Mouse (Mus musculus) forebrain, postnatal 0 days (tissue): ENCODE data around the gene Pax1. TPM values are rescaled to one million over a fixed set of nuclear protein-coding genes. Genes with fewer than 3 reads are reported as not detected.

Source experiments
- ATAC-seq: fragments of 200-750 bp; cut with Nextera tagmentation; 2 replicates; pipeline ENCODE4 v1.8.0; 2017; ENCODE audit warnings: mild to moderate bottlenecking, moderate library complexity
- DNase-seq: peaks from one replicate; pipeline ENCODE4 v3.0.0-alpha.2; 2015
- H3K27ac ChIP-seq: fragments of 300-500 bp; sonication (generic); 2 replicates; pipeline ENCODE4 v1.5.1; 2014; ENCODE audit warnings: low read depth, mild to moderate bottlenecking, antibody characterized with exemption, low read length, moderate library complexity, mixed read lengths
- H3K27me3 ChIP-seq: fragments of 300-500 bp; sonication (generic); 2 replicates; pipeline ENCODE4 v1.6.1; 2014; ENCODE audit warnings: mild to moderate bottlenecking, low read length, mixed read lengths; ENCODE audit not compliant: insufficient read depth
- H3K36me3 ChIP-seq: fragments of 300-500 bp; sonication (generic); 2 replicates; pipeline ENCODE4 v1.6.1; 2014; ENCODE audit warnings: mild to moderate bottlenecking, moderate library complexity; ENCODE audit not compliant: insufficient read depth
- H3K4me1 ChIP-seq: fragments of 300-500 bp; sonication (generic); 2 replicates; pipeline ENCODE4 v1.6.1; 2014; ENCODE audit warnings: antibody characterized with exemption; ENCODE audit not compliant: insufficient read depth
- H3K4me2 ChIP-seq: fragments of 300-500 bp; sonication (generic); 2 replicates; pipeline ENCODE4 v1.6.1; 2014; ENCODE audit warnings: low read depth, mild to moderate bottlenecking, moderate library complexity
- H3K4me3 ChIP-seq: fragments of 300-500 bp; sonication (generic); 2 replicates; pipeline ENCODE4 v1.5.1; 2014; ENCODE audit warnings: low read depth, low read length, mixed read lengths
- H3K9ac ChIP-seq: fragments of 300-500 bp; sonication (generic); 2 replicates; pipeline ENCODE4 v1.6.1; 2014; ENCODE audit warnings: mild to moderate bottlenecking
- H3K9me3 ChIP-seq: fragments of 300-500 bp; sonication (generic); 2 replicates; pipeline ENCODE4 v1.6.1; 2016; ENCODE audit warnings: low read length
- CTCF ChIP-seq: sonication (generic); IDR thresholded peaks from 2 replicates; pipeline ENCODE4 v1.5.1; 2016; ENCODE audit warnings: antibody characterized with exemption, control low read depth, low read depth
- WGBS: fragments of 180-500 bp; shearing (Covaris S2); extraction: QIAGEN DNeasy Blood & Tissue Kit; methylation state at CpG from one replicate; pipeline ENCODE4 v1.1.7; 2014; 5-methylcytosine and 5-hydroxymethylcytosine counted together
- polyA plus RNA-seq: library from polyadenylated mRNA; unstranded; fragments of >200 nt; fragmentation: Nextera tagmentation; extraction: Ambion mirVana; gene quantifications from 2 replicates; pipeline ENCODE4 v1.2.1, GENCODE M21; 2015
- total RNA-seq: library from RNA; depleted of rRNA; stranded (reverse); fragments of >200 nt; gene quantifications from 2 replicates; pipeline ENCODE4 v1.2.3, GENCODE M21; 2014; rRNA removed

The Pax1 gene
- total and polyA plus RNA-seq, 2 experiments from 2014 or later: 0.19 TPM; not detected in 1

DNA sequence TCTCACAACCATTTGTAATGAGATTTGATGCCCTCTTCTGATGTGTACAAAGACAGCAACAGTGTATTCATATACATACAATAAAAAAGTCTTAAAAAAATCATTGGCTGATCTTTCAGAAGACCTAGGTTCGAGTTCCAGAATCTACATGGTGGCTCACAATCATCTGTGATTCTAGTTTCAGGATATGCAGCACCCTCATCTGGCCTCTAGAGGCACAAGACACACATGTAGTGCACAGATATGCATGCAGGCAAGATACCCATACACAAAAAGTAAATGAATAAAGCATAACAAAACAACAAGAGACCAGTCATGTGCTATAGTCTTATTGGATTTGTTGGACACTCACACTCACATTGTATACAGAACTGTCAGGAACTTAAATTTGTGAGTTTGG, 47.6 kb downstream of the Pax1 start:
- Histone ChIP-seq H3K4me1 (no peaks in the 10 kb centered on the region), H3K9me3 (no peaks in the 10 kb centered on the region), H3K27me3 (no peaks in the 10 kb centered on the region), H3K9ac (no peak overlapping the region), H3K36me3 (no peaks in the 10 kb centered on the region), H3K4me2 (no peak overlapping the region), H3K4me3 (no peak overlapping the region), H3K27ac (no peak overlapping the region)
- 65% methylated on average over 1 of the region's 1 CpGs for WGBS
- DNase-seq (no peak), ATAC-seq (no peak)
- TF ChIP-seq CTCF: 0 out of 2 replicates have a peak, but pooled peaks have one; percentile 6

DNA sequence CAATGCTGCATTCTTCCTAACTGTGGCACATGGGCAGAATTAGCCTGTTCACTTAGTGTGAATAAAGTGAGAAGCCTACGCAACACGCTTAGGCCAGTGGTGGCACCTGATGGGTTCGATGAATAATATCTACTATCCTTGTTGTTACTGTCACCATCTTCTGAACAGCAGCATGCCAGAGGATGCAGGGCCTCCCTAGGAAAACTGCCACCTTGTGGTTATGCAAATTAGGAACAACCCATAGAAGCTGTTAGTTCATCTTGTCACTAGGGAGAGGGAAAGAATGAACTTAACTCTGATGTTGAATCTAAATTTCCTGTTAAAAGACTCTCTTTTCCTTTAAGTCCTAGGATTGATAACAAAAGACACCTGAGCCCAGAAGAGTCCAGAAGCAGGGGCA, 53.3 kb downstream of the Pax1 start:
- TF ChIP-seq CTCF: no peak
- Histone ChIP-seq H3K9me3 (no peaks in the 10 kb centered on the region), H3K27ac (no peak overlapping the region), H3K27me3 (no peaks in the 10 kb centered on the region), H3K4me1 (no peaks in the 10 kb centered on the region), H3K4me2 (no peak overlapping the region), H3K4me3 (no peak overlapping the region), H3K9ac (no peak overlapping the region), H3K36me3 (no peaks in the 10 kb centered on the region)
- no peak for DNase-seq
- ATAC-seq: no peak
- WGBS: 95% methylated on average over 3 of the region's 3 CpGs

DNA sequence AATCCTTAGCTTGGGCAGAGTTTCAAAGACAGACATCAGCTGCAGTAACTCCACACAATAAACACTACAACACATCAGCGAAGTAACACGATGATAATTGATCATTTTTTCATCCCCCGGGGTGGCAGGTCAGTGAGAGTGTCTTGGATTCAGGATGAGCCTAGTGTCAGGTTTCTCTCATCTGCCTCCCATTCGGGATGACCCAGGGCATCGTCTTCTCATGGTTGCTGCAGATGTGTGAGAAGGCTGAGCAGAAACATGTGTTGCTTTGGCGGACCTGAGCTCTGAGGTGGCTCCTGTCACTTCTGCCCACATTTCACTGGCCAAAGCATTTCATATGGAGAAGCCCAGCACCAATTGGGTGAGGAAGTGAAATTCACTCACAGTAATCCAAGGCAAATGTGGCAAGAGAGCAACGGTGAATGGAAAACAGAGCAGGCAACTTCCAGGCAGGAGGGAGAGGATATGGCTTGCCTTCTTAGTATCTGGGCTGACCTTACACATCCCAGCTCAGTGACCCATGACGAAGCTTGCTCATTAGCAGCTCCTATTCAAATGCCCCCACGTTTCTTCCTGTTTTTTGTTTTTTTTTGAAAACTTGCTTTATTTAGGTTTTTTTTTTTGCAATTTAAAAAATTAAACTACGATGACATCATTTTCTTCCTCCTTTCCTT, 63.0 kb downstream of the Pax1 start:
- no peak for ATAC-seq
- Histone ChIP-seq H3K4me1 (no peaks in the 10 kb centered on the region), H3K36me3 (no peaks in the 10 kb centered on the region), H3K27me3 (no peaks in the 10 kb centered on the region), H3K4me3 (no peak overlapping the region), H3K27ac (no peak overlapping the region), H3K4me2 (no peak overlapping the region), H3K9me3 (no peaks in the 10 kb centered on the region), H3K9ac (no peak overlapping the region)
- DNase-seq: no peak
- 50% methylated on average over 10 of the region's 10 CpGs for WGBS
- no peak for TF ChIP-seq CTCF

DNA sequence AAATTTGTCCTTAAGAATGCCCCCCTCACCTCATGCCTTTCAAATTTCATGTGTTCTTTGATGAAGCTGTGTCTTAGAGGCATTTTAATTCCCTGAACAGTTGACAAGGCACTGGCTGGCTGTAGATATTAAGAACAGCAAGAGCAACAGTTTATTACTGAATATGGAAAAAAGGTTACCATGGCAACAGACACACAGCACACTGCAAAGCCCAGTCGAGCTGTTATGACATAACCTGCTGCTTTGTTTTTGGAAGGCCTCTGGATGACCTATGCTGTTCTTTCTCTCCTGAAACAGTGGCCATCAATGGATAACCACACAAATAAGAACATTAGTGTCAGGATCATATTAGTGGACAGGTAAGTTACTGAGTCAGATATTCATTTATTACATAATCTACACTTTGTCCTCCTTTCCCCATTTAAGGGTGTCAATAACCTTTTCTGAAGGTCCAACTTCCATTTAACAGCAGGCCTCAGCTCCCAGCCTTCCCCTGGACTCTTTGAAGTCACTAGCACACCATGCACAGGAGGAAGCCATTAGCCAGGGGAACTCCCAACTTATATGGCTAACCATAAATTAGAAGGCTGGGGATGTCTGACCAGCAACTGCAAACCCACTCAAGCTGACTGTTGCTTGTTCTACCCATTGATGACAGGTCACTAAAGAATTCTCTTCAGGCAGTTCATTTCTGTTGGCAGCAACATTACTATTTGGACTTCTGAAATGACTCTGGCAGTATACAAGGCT, 68.1 kb downstream of the Pax1 start:
- DNase-seq (peak; percentile 11), ATAC-seq (peak; percentile 73)
- H3K9me3 ChIP-seq: no peaks in the 10 kb centered on the region
- no peaks in the 10 kb centered on the region for H3K27me3 ChIP-seq
- no peak overlapping the region for H3K4me3 ChIP-seq
- no peaks in the 10 kb centered on the region for H3K4me1 ChIP-seq
- H3K9ac ChIP-seq: no peak overlapping the region
- H3K4me2 ChIP-seq: no peak overlapping the region
- H3K27ac ChIP-seq: no peak overlapping the region
- WGBS: 17% methylated on average over 1 of the region's 1 CpGs
- no peaks in the 10 kb centered on the region for H3K36me3 ChIP-seq
- no peak for TF ChIP-seq CTCF

DNA sequence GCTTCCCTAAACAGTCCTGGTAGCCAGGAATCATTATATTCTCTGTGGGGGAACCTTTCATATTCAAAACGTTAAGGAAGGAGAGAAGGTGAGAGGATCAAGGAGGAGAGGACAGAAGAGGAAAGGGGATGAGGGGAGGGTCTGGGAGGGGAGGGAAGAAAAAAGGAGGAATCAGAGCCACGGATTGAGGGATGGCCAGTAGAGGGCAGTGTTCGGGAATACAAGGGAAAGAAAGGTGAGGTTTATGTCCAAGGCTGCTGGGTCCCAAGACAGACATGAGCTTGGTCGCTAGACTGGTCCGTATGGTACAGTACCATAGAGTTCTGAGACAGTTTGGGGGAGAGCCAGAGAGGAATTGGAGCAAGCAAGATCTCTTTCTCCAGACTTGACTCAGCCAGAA, 71.4 kb downstream of the Pax1 start:
- Histone ChIP-seq H3K9me3 (no peaks in the 10 kb centered on the region), H3K27me3 (no peaks in the 10 kb centered on the region), H3K9ac (no peak overlapping the region), H3K4me3 (no peak overlapping the region), H3K27ac (no peak overlapping the region), H3K4me1 (no peaks in the 10 kb centered on the region), H3K4me2 (no peak overlapping the region), H3K36me3 (no peaks in the 10 kb centered on the region)
- DNase-seq (peak; percentile 4), ATAC-seq (no peak)
- TF ChIP-seq CTCF: peak; percentile 54
- 27% methylated on average over 5 of the region's 5 CpGs for WGBS

Other genes with a start within 250 kb of the Pax1 start
- gene Nkx2-2, start 167.7 kb upstream of the Pax1 start, total RNA-seq: 7.1 and 7.9 TPM in 2 replicates
- 3.4 and 6.0 TPM in 2 replicates for gene Nkx2-2, start 167.7 kb upstream of the Pax1 start, polyA plus RNA-seq